Mouse (Mus musculus): ENCODE data around the gene Atrnl1. TPM values are rescaled to one million over a fixed set of nuclear protein-coding genes. Genes with fewer than 3 reads are reported as not detected.
A peak's percentile ranks its signal among the peaks of the same experiment; 100 is the strongest.

Gene Atrnl1
- polyA plus RNA-seq, 1 experiment from 2014 or later = 0.60 TPM

DNA sequence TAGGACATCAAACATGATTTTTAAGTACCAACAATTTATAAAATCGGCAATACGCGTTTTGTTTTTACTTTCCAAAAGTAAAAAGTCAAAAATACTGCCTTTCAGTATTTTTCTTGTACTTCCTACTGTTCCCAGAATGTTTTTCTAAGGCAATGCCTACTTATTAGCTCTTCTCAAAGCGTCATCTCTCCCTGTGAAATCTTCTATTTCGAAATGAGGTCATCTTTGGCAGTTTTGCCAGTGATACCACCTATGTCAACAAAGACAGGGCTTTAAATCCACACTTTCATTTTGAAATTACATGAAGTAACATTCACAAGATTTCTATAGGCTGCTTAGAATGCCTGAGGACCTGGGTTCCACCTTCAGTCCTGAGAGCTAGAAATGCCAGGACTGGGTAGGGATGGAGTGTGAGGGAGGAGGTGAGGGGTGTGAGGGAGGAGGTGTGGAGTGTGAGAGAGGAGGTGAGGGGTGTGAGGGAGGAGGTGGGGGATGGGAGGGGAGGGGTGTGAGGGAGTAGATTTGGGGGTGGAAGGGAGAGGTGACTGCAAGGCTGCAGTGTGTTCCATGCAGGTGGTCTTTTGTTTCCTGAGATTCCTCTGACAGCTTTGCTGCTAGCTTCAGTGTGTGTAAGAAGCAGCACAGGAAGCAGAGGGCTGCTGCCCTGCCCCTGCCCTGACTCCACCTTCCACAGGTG, 315.5 kb downstream of the Atrnl1 start:
- Histone ChIP-seq H3K4me3 (ENCODE audit: low read depth, low read length) (no peak overlapping the region), H3K4me1 (ENCODE audit: control insufficient read depth, low read depth, low read length) (no peaks in the 10 kb centered on the region; the same call in 1 of the 2 replicates), H3K36me3 (ENCODE audit: control insufficient read depth, insufficient read depth) (no peaks in the 10 kb centered on the region), H3K9me3 (replicated peaks; ENCODE audit: control insufficient read depth, low read length) (no peaks in the 10 kb centered on the region), H3K27ac (ENCODE audit: low read length) (no peak overlapping the region), H3K27me3 (ENCODE audit: control insufficient read depth, insufficient read depth, low read depth, low read length) (no peaks in the 10 kb centered on the region), H3K4me2 (ENCODE audit: low read depth, low read length) (no peak overlapping the region), H3K9ac (ENCODE audit: low read depth, low read length) (no peak overlapping the region)
- 67% methylated on average over 5 of the region's 5 CpGs for WGBS (ENCODE audit: insufficient replicate concordance)
- peak; percentile 82 for ATAC-seq (ENCODE audit: low read depth)

DNA sequence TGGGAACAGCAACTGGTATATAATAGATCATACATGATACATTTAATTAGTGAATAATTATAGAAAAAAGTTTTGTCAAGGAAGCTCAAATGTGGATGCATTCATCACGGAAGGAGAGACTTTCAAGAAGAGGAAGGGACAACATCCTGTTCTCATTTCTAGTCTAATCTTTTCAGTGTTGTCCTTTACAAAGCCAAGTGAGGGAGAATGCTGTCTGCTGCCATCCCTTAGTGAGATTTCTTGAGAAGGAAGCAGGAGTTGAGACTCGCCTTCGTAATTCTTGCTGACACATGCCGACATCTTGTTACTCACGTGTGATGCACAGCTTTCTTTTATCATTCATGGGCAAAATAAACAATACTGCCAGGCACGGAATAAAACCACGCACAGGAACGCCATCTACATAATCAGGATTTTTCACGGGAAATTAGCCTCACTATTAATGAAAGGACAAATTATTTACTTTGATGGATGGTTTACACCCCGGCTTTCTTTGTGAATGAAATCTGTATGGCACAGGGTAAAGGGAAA, 316.2 kb downstream of the Atrnl1 start:
- ATAC-seq (ENCODE audit: low read depth) = no peak
- Histone ChIP-seq H3K9me3 (replicated peaks; ENCODE audit: control insufficient read depth, low read length) (no peaks in the 10 kb centered on the region), H3K27ac (ENCODE audit: low read length) (no peak overlapping the region), H3K36me3 (ENCODE audit: control insufficient read depth, insufficient read depth) (no peaks in the 10 kb centered on the region), H3K9ac (ENCODE audit: low read depth, low read length) (no peak overlapping the region), H3K27me3 (ENCODE audit: control insufficient read depth, insufficient read depth, low read depth, low read length) (no peaks in the 10 kb centered on the region), H3K4me3 (ENCODE audit: low read depth, low read length) (no peak overlapping the region), H3K4me2 (ENCODE audit: low read depth, low read length) (no peak overlapping the region), H3K4me1 (ENCODE audit: control insufficient read depth, low read depth, low read length) (no peaks in the 10 kb centered on the region; the same call in 1 of the 2 replicates)
- WGBS (ENCODE audit: insufficient replicate concordance) = 43% methylated on average over 10 of the region's 10 CpGs

DNA sequence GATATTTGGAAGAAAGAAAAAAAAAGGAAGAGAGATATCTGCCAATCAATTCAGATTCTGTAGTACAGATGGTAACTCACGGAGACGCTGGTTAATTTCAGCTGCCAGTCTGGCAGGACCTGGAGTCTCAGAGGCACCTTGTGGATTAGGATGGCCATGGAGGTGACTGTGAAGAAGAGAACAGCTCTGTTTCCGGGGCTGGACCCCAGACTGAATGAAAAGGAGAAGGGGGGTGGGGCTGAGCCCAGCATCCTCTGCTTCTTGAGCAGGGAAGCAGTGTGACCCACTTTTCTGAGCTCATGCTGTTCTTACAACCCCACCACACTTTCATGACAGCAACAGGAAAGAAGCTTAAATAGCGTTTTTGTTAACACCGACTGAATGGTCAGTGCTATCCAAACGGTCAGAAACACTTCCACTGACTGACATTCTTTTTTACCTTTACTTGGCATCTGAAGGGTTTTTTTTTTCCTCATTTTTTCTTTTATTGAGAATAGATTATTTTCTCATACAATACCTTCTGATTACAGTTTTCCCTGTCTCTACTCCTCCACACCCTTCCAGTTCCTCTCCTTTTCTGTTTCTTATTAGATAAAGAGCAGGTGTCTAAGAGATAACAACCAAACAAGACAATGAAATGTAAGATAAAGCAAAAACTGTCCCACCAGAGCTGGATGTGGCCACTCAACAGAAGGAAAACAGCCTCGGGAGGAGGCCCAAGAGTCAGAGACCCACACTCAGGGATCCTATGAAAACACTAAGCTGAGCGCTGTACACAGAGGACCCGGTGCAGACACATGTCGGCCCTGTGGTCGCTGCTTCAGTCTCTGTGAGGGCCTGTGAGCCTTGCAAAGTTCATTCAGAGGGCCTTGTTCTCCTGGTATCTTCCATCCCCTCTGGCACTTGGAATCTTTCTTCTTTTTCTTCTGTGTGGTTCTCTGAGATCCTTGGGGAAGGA, 317.0 kb downstream of the Atrnl1 start:
- Histone ChIP-seq H3K27ac (ENCODE audit: low read length) (no peak overlapping the region), H3K27me3 (ENCODE audit: control insufficient read depth, insufficient read depth, low read depth, low read length) (no peaks in the 10 kb centered on the region), H3K9ac (ENCODE audit: low read depth, low read length) (no peak overlapping the region), H3K4me3 (ENCODE audit: low read depth, low read length) (no peak overlapping the region), H3K9me3 (replicated peaks; ENCODE audit: control insufficient read depth, low read length) (no peaks in the 10 kb centered on the region), H3K4me1 (ENCODE audit: control insufficient read depth, low read depth, low read length) (no peaks in the 10 kb centered on the region; the same call in 1 of the 2 replicates), H3K4me2 (ENCODE audit: low read depth, low read length) (no peak overlapping the region), H3K36me3 (ENCODE audit: control insufficient read depth, insufficient read depth) (no peaks in the 10 kb centered on the region)
- ATAC-seq (ENCODE audit: low read depth) = peak; percentile 63
- 32% methylated on average over 11 of the region's 11 CpGs for WGBS (ENCODE audit: insufficient replicate concordance)

DNA sequence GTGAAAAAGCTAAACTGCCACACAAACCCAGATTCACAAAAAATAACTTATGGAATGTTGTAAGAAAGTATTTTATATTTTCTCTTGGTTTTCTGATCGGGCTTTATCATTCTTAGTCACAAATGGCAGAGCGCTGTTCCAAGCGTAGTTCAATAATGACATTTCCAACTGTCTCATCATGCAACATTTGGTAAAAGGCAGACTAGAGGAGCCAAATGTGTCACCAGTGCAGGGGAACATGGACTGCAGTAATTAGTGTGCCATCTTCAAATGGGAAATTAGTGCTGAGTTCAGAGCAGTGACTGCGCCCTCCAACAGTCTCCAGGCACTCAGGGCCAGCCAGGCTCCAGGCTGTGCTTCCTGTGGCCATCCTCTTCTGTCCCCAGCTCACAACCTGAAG, 320.8 kb downstream of the Atrnl1 start:
- Histone ChIP-seq H3K27ac (ENCODE audit: low read length) (no peak overlapping the region), H3K4me2 (ENCODE audit: low read depth, low read length) (no peak overlapping the region), H3K9me3 (replicated peaks; ENCODE audit: control insufficient read depth, low read length) (no peaks in the 10 kb centered on the region), H3K9ac (ENCODE audit: low read depth, low read length) (no peak overlapping the region), H3K36me3 (ENCODE audit: control insufficient read depth, insufficient read depth) (no peaks in the 10 kb centered on the region), H3K4me1 (ENCODE audit: control insufficient read depth, low read depth, low read length) (no peaks in the 10 kb centered on the region; the same call in 1 of the 2 replicates), H3K27me3 (ENCODE audit: control insufficient read depth, insufficient read depth, low read depth, low read length) (no peaks in the 10 kb centered on the region), H3K4me3 (ENCODE audit: low read depth, low read length) (no peak overlapping the region)
- WGBS (ENCODE audit: insufficient replicate concordance) = 84% methylated on average over 4 of the region's 4 CpGs
- ATAC-seq (ENCODE audit: low read depth) = no peak

DNA sequence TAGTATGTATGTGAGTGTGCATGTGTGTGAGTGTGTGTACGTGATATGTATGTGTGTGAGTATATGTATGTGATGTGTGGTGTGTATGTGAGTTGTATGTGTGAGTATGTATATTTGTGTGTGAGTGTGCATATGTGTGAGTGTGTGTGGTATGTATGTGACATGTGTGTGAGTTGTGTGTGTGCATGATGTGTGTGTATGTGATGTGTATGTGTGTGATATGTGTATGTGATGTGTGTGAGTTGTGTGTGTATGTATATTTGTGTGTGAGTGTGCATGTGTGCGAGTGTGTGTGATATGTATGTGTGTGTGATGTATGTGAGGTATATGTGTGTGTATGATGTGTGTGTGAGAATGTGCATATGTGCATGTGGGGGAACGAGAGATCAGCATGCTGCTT, 326.0 kb downstream of the Atrnl1 start:
- Histone ChIP-seq H3K4me3 (ENCODE audit: low read depth, low read length) (no peak overlapping the region), H3K4me2 (ENCODE audit: low read depth, low read length) (no peak overlapping the region), H3K27ac (ENCODE audit: low read length) (no peak overlapping the region), H3K4me1 (ENCODE audit: control insufficient read depth, low read depth, low read length) (no peaks in the 10 kb centered on the region), H3K36me3 (ENCODE audit: control insufficient read depth, insufficient read depth) (no peaks in the 10 kb centered on the region), H3K9ac (ENCODE audit: low read depth, low read length) (no peak overlapping the region), H3K9me3 (replicated peaks; ENCODE audit: control insufficient read depth, low read length) (no peaks in the 10 kb centered on the region), H3K27me3 (ENCODE audit: control insufficient read depth, insufficient read depth, low read depth, low read length) (no peaks in the 10 kb centered on the region)
- ATAC-seq (ENCODE audit: low read depth) = no peak
- 72% methylated on average over 3 of the region's 3 CpGs for WGBS (ENCODE audit: insufficient replicate concordance)

DNA sequence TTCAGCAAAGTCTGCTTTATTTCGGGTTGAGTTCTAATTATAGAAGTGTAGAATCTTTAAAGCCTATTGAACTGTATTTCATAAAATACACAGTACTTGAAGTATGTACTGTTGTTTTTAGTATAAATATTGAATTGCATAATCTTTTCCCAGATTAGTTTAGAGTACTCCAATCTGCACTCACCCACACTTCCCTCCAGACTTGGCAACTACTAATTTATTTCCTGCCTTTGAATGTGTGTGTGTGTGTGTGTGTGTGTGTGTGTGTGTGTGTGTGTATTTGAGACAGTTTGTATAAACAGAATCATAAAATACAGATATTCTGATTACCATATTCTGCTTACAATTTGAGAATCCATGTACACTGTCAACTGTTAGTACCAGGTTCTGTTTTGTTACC, 328.3 kb downstream of the Atrnl1 start:
- no peaks in the 10 kb centered on the region for H3K36me3 ChIP-seq (ENCODE audit: control insufficient read depth, insufficient read depth)
- H3K27me3 ChIP-seq (ENCODE audit: control insufficient read depth, insufficient read depth, low read depth, low read length) = no peaks in the 10 kb centered on the region
- H3K9ac ChIP-seq (ENCODE audit: low read depth, low read length) = no peak overlapping the region
- no peak overlapping the region for H3K4me2 ChIP-seq (ENCODE audit: low read depth, low read length)
- no peak overlapping the region for H3K27ac ChIP-seq (ENCODE audit: low read length)
- WGBS (ENCODE audit: insufficient replicate concordance) = 55% methylated on average over 1 of the region's 1 CpGs
- H3K4me3 ChIP-seq (ENCODE audit: low read depth, low read length) = no peak overlapping the region
- H3K4me1 ChIP-seq (ENCODE audit: control insufficient read depth, low read depth, low read length) = no peaks in the 10 kb centered on the region
- ATAC-seq (ENCODE audit: low read depth) = no peak
- H3K9me3 ChIP-seq (replicated peaks; ENCODE audit: control insufficient read depth, low read length) = no peaks in the 10 kb centered on the region

DNA sequence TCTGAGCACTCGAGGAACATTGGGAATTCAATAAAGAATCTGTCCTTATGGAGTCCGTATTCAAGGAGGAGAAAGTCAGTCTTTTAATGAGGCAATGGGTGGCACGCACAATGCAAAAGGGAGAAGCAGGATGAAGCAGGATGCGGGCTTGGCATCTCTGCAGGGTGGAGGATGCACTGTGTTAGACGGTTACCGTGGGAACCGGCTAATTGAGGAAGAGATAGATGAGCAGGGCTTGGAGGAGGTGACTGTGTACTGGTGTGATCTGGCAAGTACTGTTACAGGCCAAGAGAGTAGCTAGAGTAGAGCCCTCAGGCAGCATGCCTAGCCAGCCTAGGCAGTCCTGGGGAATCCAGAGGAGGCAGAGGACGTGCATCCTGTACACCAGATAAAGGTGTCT, 330.7 kb downstream of the Atrnl1 start:
- H3K4me1 ChIP-seq (ENCODE audit: control insufficient read depth, low read depth, low read length) = peaks cover 4% of the 10 kb centered on the region; the same call in 1 of the 2 replicates
- H3K4me3 ChIP-seq (ENCODE audit: low read depth, low read length) = no peak overlapping the region
- no peak overlapping the region for H3K4me2 ChIP-seq (ENCODE audit: low read depth, low read length)
- 62% methylated on average over 8 of the region's 8 CpGs for WGBS (ENCODE audit: insufficient replicate concordance)
- no peaks in the 10 kb centered on the region for H3K27me3 ChIP-seq (ENCODE audit: control insufficient read depth, insufficient read depth, low read depth, low read length)
- no peak for ATAC-seq (ENCODE audit: low read depth)
- no peak overlapping the region for H3K27ac ChIP-seq (ENCODE audit: low read length)
- no peaks in the 10 kb centered on the region for H3K36me3 ChIP-seq (ENCODE audit: control insufficient read depth, insufficient read depth)
- H3K9ac ChIP-seq (ENCODE audit: low read depth, low read length) = no peak overlapping the region
- H3K9me3 ChIP-seq (replicated peaks; ENCODE audit: control insufficient read depth, low read length) = no peaks in the 10 kb centered on the region

DNA sequence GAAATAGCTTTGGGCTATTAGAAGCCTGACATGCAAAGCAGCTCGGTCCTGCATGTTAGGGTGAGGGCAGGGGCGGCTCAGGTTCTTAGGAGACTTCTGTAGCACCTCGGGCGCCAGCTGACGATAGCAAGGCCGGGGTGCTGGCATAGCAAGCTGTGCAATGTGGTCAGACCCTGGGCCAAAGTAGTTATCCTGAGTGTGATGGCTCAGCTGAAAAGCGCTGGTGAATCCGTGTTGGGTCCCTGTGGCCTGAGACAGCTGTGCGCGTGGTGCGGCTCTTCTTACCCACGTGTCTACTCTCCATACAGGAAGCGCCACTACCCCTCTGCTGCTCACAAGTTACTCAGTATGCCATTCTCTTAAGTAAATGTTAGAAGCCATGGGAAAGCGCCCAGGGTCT, 331.4 kb downstream of the Atrnl1 start:
- H3K9ac ChIP-seq (ENCODE audit: low read depth, low read length) = no peak overlapping the region
- H3K9me3 ChIP-seq (replicated peaks; ENCODE audit: control insufficient read depth, low read length) = no peaks in the 10 kb centered on the region
- no peak overlapping the region for H3K4me2 ChIP-seq (ENCODE audit: low read depth, low read length)
- no peak for ATAC-seq (ENCODE audit: low read depth)
- no peak overlapping the region for H3K4me3 ChIP-seq (ENCODE audit: low read depth, low read length)
- H3K27ac ChIP-seq (ENCODE audit: low read length) = no peak overlapping the region
- no peaks in the 10 kb centered on the region for H3K27me3 ChIP-seq (ENCODE audit: control insufficient read depth, insufficient read depth, low read depth, low read length)
- H3K36me3 ChIP-seq (ENCODE audit: control insufficient read depth, insufficient read depth) = no peaks in the 10 kb centered on the region
- WGBS (ENCODE audit: insufficient replicate concordance) = 79% methylated on average over 14 of the region's 14 CpGs
- H3K4me1 ChIP-seq (ENCODE audit: control insufficient read depth, low read depth, low read length) = peaks cover 4% of the 10 kb centered on the region; the same call in 1 of the 2 replicates

DNA sequence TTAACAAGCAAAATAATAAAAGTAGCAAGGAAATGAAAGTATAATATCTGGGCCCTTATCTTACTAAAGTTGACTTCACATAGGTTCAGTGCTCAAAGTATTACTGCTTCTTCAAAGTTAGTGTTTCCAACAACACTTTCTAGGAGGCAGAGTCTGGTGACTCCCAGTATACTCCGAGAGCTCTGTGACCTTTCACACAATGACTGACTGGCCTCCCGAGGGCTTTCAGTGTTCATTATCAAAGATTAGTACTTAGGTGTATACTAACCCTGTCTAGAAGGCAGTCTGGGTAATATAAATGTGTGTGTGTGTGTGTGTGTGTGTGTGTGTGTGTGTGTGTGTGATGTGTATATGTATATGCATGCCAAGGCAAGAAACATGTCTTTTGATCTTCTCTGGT, 332.5 kb downstream of the Atrnl1 start:
- Histone ChIP-seq H3K4me2 (ENCODE audit: low read depth, low read length) (no peak overlapping the region), H3K4me3 (ENCODE audit: low read depth, low read length) (no peak overlapping the region), H3K4me1 (ENCODE audit: control insufficient read depth, low read depth, low read length) (peaks cover 4% of the 10 kb centered on the region; the same call in 1 of the 2 replicates), H3K9ac (ENCODE audit: low read depth, low read length) (no peak overlapping the region), H3K36me3 (ENCODE audit: control insufficient read depth, insufficient read depth) (no peaks in the 10 kb centered on the region), H3K27ac (ENCODE audit: low read length) (no peak overlapping the region), H3K27me3 (ENCODE audit: control insufficient read depth, insufficient read depth, low read depth, low read length) (no peaks in the 10 kb centered on the region), H3K9me3 (replicated peaks; ENCODE audit: control insufficient read depth, low read length) (no peaks in the 10 kb centered on the region)
- 45% methylated on average over 2 of the region's 2 CpGs for WGBS (ENCODE audit: insufficient replicate concordance)
- no peak for ATAC-seq (ENCODE audit: low read depth)

All from liver, embryonic 16.5 days (tissue).